Mouse (Mus musculus) CD8-positive naive resting alpha-beta T cell, adult 57 days (primary cell): ENCODE results near the gene Gjb5. TPM values are rescaled to one million over a fixed set of nuclear protein-coding genes. Genes with fewer than 3 reads are reported as not detected.

Experiments
- total RNA-seq: library from RNA; stranded (reverse); gene quantifications from one replicate; pipeline ENCODE4 v1.2.4, GENCODE M21; 2023

The Gjb5 gene
- not detected for total RNA-seq

GRCm38 (mm10) chr4:127358018-127358417 is at the start of gene Gjb5:
Gene Gjb5 (minus strand): TSS chr4:127358181.

GRCm38 (mm10) chr4:127353951-127354438 is 4.0 kb downstream of the Gjb5 start, which contains the start of gene Gjb4:
Gene Gjb4 (minus strand): TSS chr4:127354081.

GRCm38 (mm10) chr4:127330181-127331100 is 27.5 kb downstream of the Gjb5 start, which contains the start of gene Gjb3:
Gene Gjb3 (minus strand): TSS chr4:127330844.

GRCm38 (mm10) chr4:127313861-127314260 is 44.1 kb downstream of the Gjb5 start, which contains the start of gene Gja4:
Gene Gja4 (minus strand): TSS chr4:127314039.

Other genes starting within 250 kb of the Gjb5 start
- 3.5 TPM for gene Tmem35b, start 234.5 kb downstream of the Gjb5 start, total RNA-seq
- 0.18 TPM for gene Dlgap3, start 189.0 kb downstream of the Gjb5 start, total RNA-seq
- gene Smim12, start 114.4 kb downstream of the Gjb5 start, total RNA-seq: 22.9 TPM
- not detected for gene Gja4, start 44.1 kb downstream of the Gjb5 start, total RNA-seq
- not detected for gene Gjb3, start 27.3 kb downstream of the Gjb5 start, total RNA-seq
- not detected for gene Gjb4, start 4.1 kb downstream of the Gjb5 start, total RNA-seq